Mouse (Mus musculus): ENCODE measurements around the gene Prph2.

DNA sequence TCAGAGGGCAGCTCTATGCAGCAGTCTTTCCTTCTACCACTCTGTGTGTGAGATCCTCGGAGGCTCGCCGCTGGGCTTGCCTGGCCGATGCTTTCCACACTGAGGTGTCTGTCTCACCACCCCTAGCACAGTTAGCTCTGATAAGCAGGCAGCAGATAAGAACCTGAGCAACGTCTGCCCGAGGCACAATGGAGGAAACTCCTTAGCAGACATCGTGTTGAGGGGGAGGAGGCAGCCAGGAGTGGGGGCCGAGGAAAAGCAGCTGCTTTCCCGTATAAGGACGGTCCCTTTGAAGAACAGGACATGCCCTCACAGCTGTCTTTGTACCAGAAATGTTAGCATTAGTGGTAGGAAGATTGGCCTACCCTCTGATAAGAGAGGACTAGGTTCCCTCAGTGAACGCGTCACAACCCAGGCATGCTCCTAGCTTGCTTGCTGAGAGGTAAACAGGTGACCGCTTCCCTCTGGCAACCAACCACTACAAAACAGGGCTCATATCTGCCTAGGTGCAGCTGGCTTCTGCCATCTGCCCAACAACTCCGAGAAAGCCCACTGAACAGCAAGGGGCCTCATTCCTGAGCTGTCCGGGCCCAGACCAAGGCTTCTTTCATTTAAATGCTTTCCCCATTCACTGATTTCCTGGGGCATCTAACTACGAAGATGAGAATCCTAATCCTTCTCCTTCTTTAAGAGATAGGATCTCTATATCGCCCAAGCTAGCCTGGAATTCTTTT is 24.2 kb upstream of the Prph2 start:
- no peak for TF ChIP-seq CTCF (IDR thresholded peaks at IDR 0.05; ENCODE audit: borderline replicate concordance, control insufficient read depth, extremely low read depth, insufficient read depth, low read length, poor library complexity)
- no peak for TF ChIP-seq POLR2A (IDR thresholded peaks at IDR 0.05; ENCODE audit: control insufficient read depth, extremely low read depth, insufficient read depth, low read length, poor library complexity)

Data from thymus, adult 2 months (tissue).